In the genomic region with DNA sequence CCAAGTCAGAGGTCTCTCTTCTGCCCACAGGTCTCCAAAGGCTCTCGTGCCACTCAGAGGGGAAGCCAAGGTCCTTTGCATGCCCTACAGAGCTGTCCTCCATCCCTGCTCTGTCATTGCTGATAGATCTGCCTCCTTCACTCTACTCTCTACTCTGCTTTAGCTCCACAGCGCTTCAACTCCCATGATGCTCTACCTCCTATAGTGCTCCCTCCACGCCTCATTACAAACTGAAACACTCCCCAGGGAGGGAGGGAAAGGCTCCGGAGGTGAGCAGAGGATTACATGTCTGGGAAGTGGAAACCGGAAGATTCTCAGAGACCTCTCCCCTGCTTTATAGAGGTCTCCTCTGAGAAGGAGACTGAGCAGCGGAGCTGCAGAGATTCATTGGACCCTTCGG, we compare ENCODE assay signal across 20 mouse cellular contexts. TPM values are rescaled to one million over a fixed set of nuclear protein-coding genes. Genes with fewer than 3 reads are reported as not detected.
"Had no signal": no experiment of that assay in that cellular context is flagged by ENCODE, and none has a peak within 500 bp of the region (broad histone marks: within the 10 kb centered on the region; RNA-seq: fewer than 3 reads in every experiment).

No protein-coding gene starts in this region.

- H3K4me3 ChIP-seq: left cerebral cortex, adult 2 months; limb, embryonic 12.5 days; limb, embryonic 15.5 days; midbrain, embryonic 12.5 days; midbrain, embryonic 15.5 days had no signal

- H3K9me3 ChIP-seq: limb, embryonic 12.5 days; limb, embryonic 15.5 days; midbrain, embryonic 12.5 days; midbrain, embryonic 15.5 days had no signal

- ATAC-seq: intestine, embryonic 16.5 days; liver, postnatal 0 days; lung, postnatal 0 days; midbrain, embryonic 15.5 days had no signal

- H3K9ac ChIP-seq: limb, embryonic 12.5 days; limb, embryonic 15.5 days; liver, embryonic 14.5 days; liver, postnatal 0 days; lung, embryonic 14.5 days; midbrain, embryonic 12.5 days; midbrain, embryonic 15.5 days had no signal

- H3K27me3 ChIP-seq: midbrain, embryonic 15.5 days had no signal

- H3K4me2 ChIP-seq: limb, embryonic 12.5 days; limb, embryonic 15.5 days; liver, embryonic 11.5 days; lung, embryonic 14.5 days; midbrain, embryonic 12.5 days; midbrain, embryonic 15.5 days had no signal

- H3K36me3 ChIP-seq: limb, embryonic 12.5 days; limb, embryonic 15.5 days; midbrain, embryonic 12.5 days; midbrain, embryonic 15.5 days had no signal

- H3K27ac ChIP-seq: left cerebral cortex, adult 2 months; limb, embryonic 12.5 days; limb, embryonic 15.5 days; liver, embryonic 14.5 days; macrophage; midbrain, embryonic 12.5 days; midbrain, embryonic 15.5 days; stomach, postnatal 0 days had no signal

- DNase-seq: kidney, adult 2 months; kidney, postnatal 25 days; layer of hippocampus, postnatal 36 days; liver, postnatal 0 days; lung, embryonic 14.5 days; right cerebral cortex, postnatal 4 days; thymus, adult 2 months; thymus, postnatal 14 days; thymus, postnatal 4 days had no signal

RNA-seq across cellular contexts. Expression of a gene that starts 1.6 kb away (rescaled TPM):
- polyA plus RNA-seq: limb, embryonic 12.5 days; liver, embryonic 11.5 days; liver, embryonic 14.5 days; macrophage had no signal
